Comparison of ENCODE assay signal across 14 mouse cellular contexts in genomic region chr19:4170723-4171392, GRCm38 (mm10). TPM values are rescaled to one million over a fixed set of nuclear protein-coding genes. Genes with fewer than 3 reads are reported as not detected.
A peak's percentile ranks its signal among the peaks of the same experiment; 100 is the strongest.
DNase-seq lines count a peak whose midpoint lies in the region; ATAC-seq and TF ChIP-seq lines count a peak whose summit lies in the region.
"Had no signal": no experiment of that assay in that cellular context is flagged by ENCODE, and none has a peak within 500 bp of the region (broad histone marks: within the 10 kb centered on the region; RNA-seq: fewer than 3 reads in every experiment).

No protein-coding gene starts in this region.

- H3K27ac ChIP-seq in intestine, embryonic 16.5 days (ENCODE audit: low read length) = no peak overlapping the region
- H3K27ac ChIP-seq in intestine, postnatal 0 days (ENCODE audit: low read depth, low read length) = no peak overlapping the region
- no peak overlapping the region for H3K27ac ChIP-seq in thymus, adult 2 months (ENCODE audit: control insufficient read depth, insufficient read depth, low read length)
- H3K27ac ChIP-seq in stomach, postnatal 0 days (replicated peaks) = no peak overlapping the region
- H3K27ac ChIP-seq: liver, embryonic 15.5 days had no signal

- no peaks in the 10 kb centered on the region for H3K9me3 ChIP-seq in intestine, embryonic 16.5 days (ENCODE audit: control insufficient read depth, low read length)
- H3K9me3 ChIP-seq in intestine, postnatal 0 days (ENCODE audit: control insufficient read depth) = no peaks in the 10 kb centered on the region
- H3K9me3 ChIP-seq in stomach, postnatal 0 days (ENCODE audit: control insufficient read depth, low read length) = no peaks in the 10 kb centered on the region
- H3K9me3 ChIP-seq: kidney, embryonic 15.5 days; liver, embryonic 15.5 days had no signal

- peaks cover 19% of the 10 kb centered on the region for H3K4me1 ChIP-seq in intestine, embryonic 16.5 days (ENCODE audit: control insufficient read depth, insufficient read depth, low read length)
- H3K4me1 ChIP-seq in intestine, postnatal 0 days (replicated peaks; ENCODE audit: control insufficient read depth, insufficient read depth, low read length) = peaks cover 9% of the 10 kb centered on the region; the same call in 1 of the 2 replicates
- peaks cover 25% of the 10 kb centered on the region for H3K4me1 ChIP-seq in thymus, adult 2 months (replicated peaks; ENCODE audit: control insufficient read depth, insufficient read depth, low read length)
- H3K4me1 ChIP-seq in stomach, postnatal 0 days (replicated peaks; ENCODE audit: control insufficient read depth, insufficient read depth) = peaks cover 10% of the 10 kb centered on the region; the same call in 1 of the 2 replicates

- DNase-seq in heart, adult 11 months = peak; percentile 94
- DNase-seq in heart, adult 18-20 months = no peak
- peak; percentile 11 for DNase-seq in thymus, postnatal 14 days
- DNase-seq in thymus, adult 2 months = no peak
- no peak for DNase-seq in stomach, postnatal 0 days (ENCODE audit: low spot score)
- DNase-seq: adrenal gland, postnatal 36 days; layer of hippocampus, postnatal 36 days; right cerebral cortex, postnatal 14 days had no signal

- H3K27me3 ChIP-seq in intestine, embryonic 16.5 days (replicated peaks; ENCODE audit: control insufficient read depth, insufficient read depth, low read length) = no peaks in the 10 kb centered on the region
- H3K27me3 ChIP-seq in intestine, postnatal 0 days (replicated peaks; ENCODE audit: control insufficient read depth, insufficient read depth, low read length) = no peaks in the 10 kb centered on the region
- no peaks in the 10 kb centered on the region for H3K27me3 ChIP-seq in thymus, adult 2 months (ENCODE audit: control insufficient read depth, insufficient read depth, low read length)
- H3K27me3 ChIP-seq in stomach, postnatal 0 days (ENCODE audit: control insufficient read depth, insufficient read depth, low read length) = no peaks in the 10 kb centered on the region
- H3K27me3 ChIP-seq: CH12.LX had no signal

- no peaks in the 10 kb centered on the region for H3K36me3 ChIP-seq in intestine, embryonic 16.5 days (ENCODE audit: control insufficient read depth, insufficient read depth, low read length)
- no peaks in the 10 kb centered on the region for H3K36me3 ChIP-seq in intestine, postnatal 0 days (ENCODE audit: control insufficient read depth, insufficient read depth)
- H3K36me3 ChIP-seq in thymus, adult 2 months (ENCODE audit: control insufficient read depth, insufficient read depth, low read length) = no peaks in the 10 kb centered on the region
- no peaks in the 10 kb centered on the region for H3K36me3 ChIP-seq in stomach, postnatal 0 days (ENCODE audit: control insufficient read depth, insufficient read depth, low read length)
- H3K36me3 ChIP-seq: kidney, embryonic 15.5 days; liver, embryonic 15.5 days had no signal

- TF ChIP-seq EP300 in stomach, postnatal 0 days (optimal IDR thresholded peaks at IDR 0.05) = no peak

- no peak for TF ChIP-seq POLR2A in thymus, adult 2 months (IDR thresholded peaks at IDR 0.05; ENCODE audit: control insufficient read depth, extremely low read depth, insufficient read depth, low read length, poor library complexity)

- H3K4me2 ChIP-seq in intestine, embryonic 16.5 days (ENCODE audit: low read depth, low read length) = no peak overlapping the region
- no peak overlapping the region for H3K4me2 ChIP-seq in intestine, postnatal 0 days (replicated peaks; ENCODE audit: low read depth)
- no peak overlapping the region for H3K4me2 ChIP-seq in stomach, postnatal 0 days (replicated peaks; ENCODE audit: low read depth)

- H3K9ac ChIP-seq in intestine, embryonic 16.5 days (ENCODE audit: low read depth, low read length) = 0 out of 2 replicates have a peak overlapping the region, but pooled peaks have one; percentile 22
- H3K9ac ChIP-seq in intestine, postnatal 0 days (ENCODE audit: low read depth, low read length) = no peak overlapping the region
- H3K9ac ChIP-seq in stomach, postnatal 0 days (ENCODE audit: low read length) = 0 out of 2 replicates have a peak overlapping the region, but pooled peaks have one; percentile 4

- no peak for ATAC-seq in intestine, embryonic 16.5 days
- ATAC-seq in intestine, postnatal 0 days = no peak
- ATAC-seq in stomach, postnatal 0 days (ENCODE audit: low FRiP score, low TSS enrichment) = no peak
- no peak for ATAC-seq in erythroid progenitor cell, adult 5-6 weeks (replicated peaks; ENCODE audit: low FRiP score, poor library complexity, severe bottlenecking)

- WGBS in intestine, embryonic 16.5 days = 91% methylated on average over 10 of the region's 10 CpGs
- 97% methylated on average over 10 of the region's 10 CpGs for WGBS in intestine, postnatal 0 days
- 81% methylated on average over 10 of the region's 10 CpGs for WGBS in thymus, adult 2 months
- 95% methylated on average over 10 of the region's 10 CpGs for WGBS in stomach, postnatal 0 days

- no peak for TF ChIP-seq CTCF in intestine, postnatal 0 days (IDR thresholded peaks at IDR 0.05; ENCODE audit: low read depth)
- no peak for TF ChIP-seq CTCF in thymus, adult 2 months (IDR thresholded peaks at IDR 0.05; ENCODE audit: borderline replicate concordance, control insufficient read depth, extremely low read depth, insufficient read depth, low read length, poor library complexity)
- TF ChIP-seq CTCF in stomach, postnatal 0 days (IDR thresholded peaks at IDR 0.05; ENCODE audit: low read depth) = no peak

- no peak overlapping the region for H3K4me3 ChIP-seq in intestine, embryonic 16.5 days (ENCODE audit: low read length)
- H3K4me3 ChIP-seq in intestine, postnatal 0 days (ENCODE audit: low read depth, low read length) = no peak overlapping the region
- H3K4me3 ChIP-seq in thymus, adult 2 months (ENCODE audit: control insufficient read depth, insufficient read depth, low read length) = no peak overlapping the region
- no peak overlapping the region for H3K4me3 ChIP-seq in stomach, postnatal 0 days (ENCODE audit: low read depth, low read length)

RNA-seq across cellular contexts. Expression of gene Carns1, which starts 4.4 kb away (rescaled TPM):
- 10 to 100 TPM; 28.3 to 30.5 TPM for total RNA-seq in heart, adult 18-20 months (2021)
- polyA plus RNA-seq in intestine, embryonic 16.5 days (2015; fragmentation: Nextera tagmentation; extraction: Ambion mirVana) = 1.3 and 1.4 TPM in 2 replicates
- 0.90 TPM in 2 replicates for polyA plus RNA-seq in intestine, postnatal 0 days (2015; fragmentation: Nextera tagmentation; extraction: Ambion mirVana)
- 92.9 and 95.5 TPM in 2 replicates for polyA plus RNA-seq in thymus, adult 2 months (2012; rRNA removed)
- 1.5 TPM in 2 replicates for polyA plus RNA-seq in stomach, postnatal 0 days (2015; fragmentation: Nextera tagmentation; extraction: Ambion mirVana)
- 0.72 and 2.5 TPM in 2 replicates for total RNA-seq in erythroid progenitor cell, adult 5-6 weeks (2015; ENCODE audit: low replicate concordance)
- total RNA-seq in erythroid progenitor cell, adult 5-6 weeks (2017; ENCODE audit: low replicate concordance) = 0.13 and 1.5 TPM in 2 replicates

RNA-seq across cellular contexts. Expression of gene Rps6kb2, which starts 7.7 kb away (rescaled TPM):
- 10 to 100 TPM; 13.1 to 17.1 TPM for total RNA-seq in heart, adult 18-20 months (2021)
- 43.9 and 49.7 TPM in 2 replicates for polyA plus RNA-seq in intestine, embryonic 16.5 days (2015; fragmentation: Nextera tagmentation; extraction: Ambion mirVana)
- 33.9 and 35.1 TPM in 2 replicates for polyA plus RNA-seq in intestine, postnatal 0 days (2015; fragmentation: Nextera tagmentation; extraction: Ambion mirVana)
- 97.8 and 102 TPM in 2 replicates for polyA plus RNA-seq in thymus, adult 2 months (2012; rRNA removed)
- 41.1 and 49.3 TPM in 2 replicates for polyA plus RNA-seq in stomach, postnatal 0 days (2015; fragmentation: Nextera tagmentation; extraction: Ambion mirVana)
- total RNA-seq in erythroid progenitor cell, adult 5-6 weeks (2015; ENCODE audit: low replicate concordance) = 39.8 and 52.3 TPM in 2 replicates
- 21.4 and 34.8 TPM in 2 replicates for total RNA-seq in erythroid progenitor cell, adult 5-6 weeks (2017; ENCODE audit: low replicate concordance)

RNA-seq across cellular contexts. Expression of gene Ptprcap, which starts 17.5 kb away (rescaled TPM):
- total RNA-seq in heart, adult 18-20 months (2021) = 1 to 10 TPM in 1 of 2 experiments, under 1 TPM in 1; 0.69 to 8.4 TPM
- polyA plus RNA-seq in intestine, embryonic 16.5 days (2015; fragmentation: Nextera tagmentation; extraction: Ambion mirVana) = 5.8 and 6.7 TPM in 2 replicates
- polyA plus RNA-seq in intestine, postnatal 0 days (2015; fragmentation: Nextera tagmentation; extraction: Ambion mirVana) = 2.7 and 3.4 TPM in 2 replicates
- polyA plus RNA-seq in thymus, adult 2 months (2012; rRNA removed) = 1,512 and 1,655 TPM in 2 replicates
- polyA plus RNA-seq in stomach, postnatal 0 days (2015; fragmentation: Nextera tagmentation; extraction: Ambion mirVana) = 1.1 and 1.3 TPM in 2 replicates
- total RNA-seq in erythroid progenitor cell, adult 5-6 weeks (2015; ENCODE audit: low replicate concordance) = 66.3 and 73.4 TPM in 2 replicates
- total RNA-seq in erythroid progenitor cell, adult 5-6 weeks (2017; ENCODE audit: low replicate concordance) = 14.4 and 38.8 TPM in 2 replicates

RNA-seq across cellular contexts. Expression of gene Tbc1d10c, which starts 20.2 kb away (rescaled TPM):
- 10 to 100 TPM; 12.0 to 20.2 TPM for total RNA-seq in heart, adult 18-20 months (2021)
- polyA plus RNA-seq in intestine, embryonic 16.5 days (2015; fragmentation: Nextera tagmentation; extraction: Ambion mirVana) = 3.6 and 4.0 TPM in 2 replicates
- 2.0 and 2.3 TPM in 2 replicates for polyA plus RNA-seq in intestine, postnatal 0 days (2015; fragmentation: Nextera tagmentation; extraction: Ambion mirVana)
- polyA plus RNA-seq in thymus, adult 2 months (2012; rRNA removed) = 622 and 718 TPM in 2 replicates
- 2.3 and 2.9 TPM in 2 replicates for polyA plus RNA-seq in stomach, postnatal 0 days (2015; fragmentation: Nextera tagmentation; extraction: Ambion mirVana)
- total RNA-seq in erythroid progenitor cell, adult 5-6 weeks (2015; ENCODE audit: low replicate concordance) = 8.0 and 31.0 TPM in 2 replicates
- total RNA-seq in erythroid progenitor cell, adult 5-6 weeks (2017; ENCODE audit: low replicate concordance) = 6.2 and 14.2 TPM in 2 replicates

RNA-seq across cellular contexts. Expression of gene Ppp1ca, which starts 21.0 kb away (rescaled TPM):
- total RNA-seq in heart, adult 18-20 months (2021) = 100 to 1,000 TPM; 293 to 299 TPM
- 759 and 799 TPM in 2 replicates for polyA plus RNA-seq in intestine, embryonic 16.5 days (2015; fragmentation: Nextera tagmentation; extraction: Ambion mirVana)
- 370 and 382 TPM in 2 replicates for polyA plus RNA-seq in intestine, postnatal 0 days (2015; fragmentation: Nextera tagmentation; extraction: Ambion mirVana)
- 897 and 1,014 TPM in 2 replicates for polyA plus RNA-seq in thymus, adult 2 months (2012; rRNA removed)
- polyA plus RNA-seq in stomach, postnatal 0 days (2015; fragmentation: Nextera tagmentation; extraction: Ambion mirVana) = 497 and 506 TPM in 2 replicates
- 181 and 188 TPM in 2 replicates for total RNA-seq in erythroid progenitor cell, adult 5-6 weeks (2015; ENCODE audit: low replicate concordance)
- 185 and 268 TPM in 2 replicates for total RNA-seq in erythroid progenitor cell, adult 5-6 weeks (2017; ENCODE audit: low replicate concordance)

Comparison
In these comparisons a context has a peak if more than half of its experiments do, and no peak if none do; other contexts are left out.
1. DNase-seq: peak in heart, adult 11 months (single experiment) and thymus, postnatal 14 days (single experiment); none in heart, adult 18-20 months (0 of 2), thymus, adult 2 months (single experiment) and stomach, postnatal 0 days (single experiment).
2. RNA of gene Carns1, which starts 4.4 kb away (polyA plus RNA-seq): 92.9 to 95.5 TPM in thymus, adult 2 months; 1.5 TPM in stomach, postnatal 0 days, 1.3 to 1.4 TPM in intestine, embryonic 16.5 days and 0.90 TPM in intestine, postnatal 0 days; every median in the first group is over 10 times any median in the second.
3. RNA of gene Ptprcap, which starts 17.5 kb away (polyA plus RNA-seq): 1,512 to 1,655 TPM in thymus, adult 2 months; 5.8 to 6.7 TPM in intestine, embryonic 16.5 days, 2.7 to 3.4 TPM in intestine, postnatal 0 days and 1.1 to 1.3 TPM in stomach, postnatal 0 days; every median in the first group is over 100 times any median in the second.